Mouse (Mus musculus) hindlimb bud, embryonic 11.5 days (tissue): ENCODE results near the gene Gm21788.
"Not testable (repeated sequence)": the region's sequence is repeated elsewhere in the genome, so short reads cannot be mapped to it uniquely, and the experiment has no call there.

ENCODE experiments used
- DNase-seq: peaks from one replicate; pipeline ENCODE4 v3.0.0-alpha.2; 2012; ENCODE audit warnings: low read depth, low spot score; ENCODE audit errors: extremely low spot score

Gm21788 gene

GRCm38 (mm10) chrY:7404710-7405109 is at the start of gene Gm21788:
Gene Gm21788 (plus strand): TSS chrY:7405010.
- not testable (repeated sequence) for DNase-seq
